Mouse (Mus musculus) lung, adult 2 months (tissue): Measurements from ENCODE around the gene Cdca3. TPM values are rescaled to one million over a fixed set of nuclear protein-coding genes. Genes with fewer than 3 reads are reported as not detected.

ENCODE experiments used
- DNase-seq: peaks from one replicate; pipeline ENCODE4 v3.0.0; 2022
- H3K4me1 ChIP-seq: fragments of 200-500 bp; 2 replicates; pipeline ENCODE4 v1.6.1; 2011; ENCODE audit warnings: low read length; ENCODE audit not compliant: control insufficient read depth, insufficient read depth
- H3K4me3 ChIP-seq: fragments of 200-500 bp; replicated peaks from 2 replicates; pipeline ENCODE3; 2011; ENCODE audit warnings: low read depth, mild to moderate bottlenecking, control low read depth, low read length; ENCODE audit errors: extremely low read depth
- CTCF ChIP-seq: fragments of 200-500 bp; IDR thresholded peaks from 2 replicates; pipeline ENCODE4 v1.5.1; 2011; ENCODE audit warnings: mild to moderate bottlenecking, low read length, control low read depth; ENCODE audit not compliant: insufficient read depth
- POLR2A ChIP-seq: fragments of 200-500 bp; IDR thresholded peaks from 2 replicates; pipeline ENCODE4 v1.6.1; 2011; ENCODE audit warnings: low read depth, mild to moderate bottlenecking, control low read depth, low read length, borderline replicate concordance; ENCODE audit errors: extremely low read depth
- WGBS: fragments of 180-500 bp; shearing (Covaris S2); methylation state at CpG from one replicate; pipeline ENCODE4 v1.1.7; 2018; 5-methylcytosine and 5-hydroxymethylcytosine counted together
- polyA plus RNA-seq: library from polyadenylated mRNA; depleted of rRNA; stranded (reverse); fragments of >200 nt; gene quantifications from 2 replicates; pipeline ENCODE4 v1.2.3, GENCODE M21; 2012

The Cdca3 gene
- polyA plus RNA-seq, 1 experiment = 6.7 TPM

DNA sequence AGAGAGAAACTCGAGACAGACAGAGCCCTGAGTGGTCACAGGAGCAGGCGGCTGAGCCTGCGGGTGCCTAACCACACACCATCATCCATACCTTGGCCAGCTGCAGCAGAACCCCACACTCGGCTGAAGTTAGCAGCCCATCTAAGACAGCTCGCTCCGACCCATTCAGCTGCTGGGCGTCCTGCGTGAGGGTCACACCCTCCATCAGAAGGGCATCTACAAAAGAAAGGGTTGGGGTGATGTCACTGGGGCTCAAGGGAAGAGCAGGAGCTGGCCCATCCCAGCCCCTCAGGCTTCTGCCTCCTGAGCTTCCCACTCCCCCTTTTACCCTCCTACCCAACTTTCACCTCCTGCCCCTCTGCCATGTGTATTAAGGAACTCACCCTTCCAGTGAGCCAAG is 21.2 kb downstream of the Cdca3 start:
- DNase-seq = no peak
- 62% methylated on average over 8 of the region's 8 CpGs for WGBS
- TF ChIP-seq CTCF = no peak
- TF ChIP-seq POLR2A = no peak
- no peaks in the 10 kb centered on the region for H3K4me1 ChIP-seq
- no peak overlapping the region for H3K4me3 ChIP-seq

DNA sequence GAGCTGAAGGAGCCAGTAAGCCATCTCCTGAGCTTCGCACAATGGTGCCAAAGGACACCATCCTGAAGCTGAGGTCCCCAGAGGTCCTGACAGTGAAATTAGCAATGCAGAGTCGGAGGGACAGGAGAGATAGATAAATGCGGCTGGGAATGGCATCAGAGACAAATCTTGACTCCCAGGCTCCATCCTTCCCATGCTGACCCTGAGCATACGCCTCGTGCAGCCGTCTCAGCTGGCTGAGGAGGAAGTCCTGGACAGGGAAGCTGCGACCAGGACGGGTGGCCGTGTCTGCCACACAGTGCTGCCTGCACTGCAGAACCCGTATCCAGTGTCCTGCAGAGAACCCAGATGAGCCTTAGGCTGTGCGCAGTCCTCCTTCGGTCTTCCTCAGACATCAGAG is 25.3 kb downstream of the Cdca3 start:
- no peak for DNase-seq
- 73% methylated on average over 12 of the region's 12 CpGs for WGBS
- Histone ChIP-seq H3K4me3 (no peak overlapping the region), H3K4me1 (no peaks in the 10 kb centered on the region)
- TF ChIP-seq CTCF (no peak), POLR2A (no peak)

DNA sequence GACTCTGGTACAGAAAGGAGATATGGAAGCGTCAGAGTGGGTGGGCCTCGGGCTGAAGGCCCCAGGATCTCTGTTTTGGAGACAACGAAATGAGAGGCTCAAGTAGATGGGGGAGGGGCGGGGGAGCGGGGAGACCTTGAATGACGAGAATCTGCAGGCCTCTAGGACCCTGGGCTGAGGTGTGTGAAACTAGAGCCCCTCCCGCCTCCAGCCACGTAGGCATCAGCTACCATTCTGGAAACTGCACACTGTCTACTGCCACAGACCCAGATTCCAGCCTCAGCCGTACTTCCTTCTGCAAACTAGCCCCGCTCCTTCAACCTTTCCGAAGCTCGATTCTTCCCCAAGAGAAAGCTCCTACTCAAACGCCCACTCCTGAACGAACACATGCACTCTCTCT is 27.0 kb downstream of the Cdca3 start:
- 27% methylated on average over 14 of the region's 14 CpGs for WGBS
- Histone ChIP-seq H3K4me1 (no peaks in the 10 kb centered on the region; the same call in 1 of the 2 replicates), H3K4me3 (no peak overlapping the region)
- DNase-seq = no peak
- TF ChIP-seq POLR2A = no peak
- no peak for TF ChIP-seq CTCF

DNA sequence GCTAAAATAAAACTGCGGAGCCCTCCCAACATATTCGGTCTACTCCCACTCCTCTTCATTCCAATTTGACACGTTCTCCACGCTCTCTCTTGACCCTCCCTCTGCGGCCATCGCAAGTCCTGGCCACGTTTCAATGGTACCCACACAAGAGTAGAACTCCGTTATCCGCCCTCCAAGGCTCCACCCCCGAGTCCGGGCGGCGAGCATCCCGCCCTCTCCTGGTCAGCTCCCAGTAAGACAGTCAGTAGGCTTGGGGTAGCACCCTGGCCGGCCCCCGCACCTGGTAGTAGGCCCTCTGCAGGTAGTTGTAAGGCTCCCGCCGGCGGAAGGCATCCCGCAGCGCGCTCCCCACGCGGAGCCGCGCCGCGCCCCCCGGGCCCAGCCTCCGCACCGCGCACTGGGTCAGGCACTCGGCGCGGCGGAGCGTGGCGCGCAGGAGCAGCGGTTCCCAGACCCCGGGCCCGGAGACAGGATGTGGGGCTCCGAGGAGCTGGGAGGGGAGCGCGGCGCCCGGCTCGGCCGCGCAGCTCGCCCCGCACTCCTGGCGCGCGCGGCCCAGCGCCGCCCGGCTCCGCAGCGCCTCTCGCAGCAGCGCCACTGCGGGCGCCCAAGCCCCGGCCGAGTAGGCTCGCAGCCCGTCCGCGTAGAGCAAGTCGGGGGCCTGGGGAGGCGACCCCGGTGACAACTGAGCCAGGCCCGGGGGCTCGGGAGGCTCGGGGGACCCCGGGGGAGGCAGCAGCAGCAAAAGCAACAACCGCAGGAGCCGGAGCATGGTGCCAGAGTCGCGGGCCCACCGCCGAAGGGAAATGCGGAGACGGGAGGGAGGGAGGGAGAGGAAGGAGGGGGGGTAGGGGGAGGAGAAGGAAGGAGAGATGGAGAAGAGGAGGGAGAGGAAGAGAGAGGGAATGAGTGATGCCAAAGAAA is 27.8 kb downstream of the Cdca3 start, which contains the start of gene P3h3:
Gene P3h3, minus strand, starts transcription at position 837 of the 924 bp plus-strand sequence.
- WGBS = 3% methylated on average over 86 of the region's 86 CpGs
- H3K4me3 ChIP-seq = peak within 1 kb of the TSS; percentile 48
- no peaks in the 10 kb centered on the region; the same call in 1 of the 2 replicates for H3K4me1 ChIP-seq
- TF ChIP-seq CTCF = no peak; the same call in 1 of the 2 replicates
- peak; percentile 35; the same call in 1 of the 2 replicates for TF ChIP-seq POLR2A
- DNase-seq = peak; percentile 67

DNA sequence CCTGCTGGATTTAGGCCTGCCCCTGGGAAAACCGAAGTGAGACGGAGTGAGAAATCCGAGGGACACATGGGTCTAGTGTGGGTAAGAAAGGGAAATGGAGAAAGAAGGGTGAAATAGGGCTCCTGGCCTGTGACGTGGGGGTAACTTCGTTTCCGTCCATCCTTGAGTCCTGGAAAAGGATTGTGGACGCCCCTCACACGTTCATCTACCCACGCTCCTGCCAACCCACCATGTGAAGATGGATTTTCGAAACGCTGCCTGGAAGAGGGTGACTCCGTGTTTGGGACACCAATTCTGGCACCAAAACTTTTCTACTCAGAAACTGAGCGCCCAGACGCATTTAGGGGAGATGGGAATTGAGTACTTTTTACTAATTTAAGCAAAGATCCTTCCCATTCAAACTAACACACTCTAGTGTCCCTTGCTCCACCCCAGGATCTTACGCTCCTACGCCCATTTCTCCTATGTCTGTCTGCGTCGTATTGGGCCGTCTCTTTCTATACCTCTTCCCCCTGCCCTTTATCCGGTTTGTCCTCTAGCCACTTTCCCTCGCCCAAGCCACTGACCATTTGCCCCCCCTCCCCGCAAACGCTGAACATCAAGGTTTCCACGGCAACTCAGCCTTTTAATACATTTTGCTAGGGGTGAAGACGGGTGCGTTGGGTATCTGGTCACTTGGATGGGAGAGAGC is 28.6 kb downstream of the Cdca3 start:
- DNase-seq = no peak
- WGBS = 29% methylated on average over 26 of the region's 26 CpGs
- no peaks in the 10 kb centered on the region; the same call in 1 of the 2 replicates for H3K4me1 ChIP-seq
- TF ChIP-seq CTCF (no peak), POLR2A (no peak)
- peak overlapping the region; percentile 2 for H3K4me3 ChIP-seq

DNA sequence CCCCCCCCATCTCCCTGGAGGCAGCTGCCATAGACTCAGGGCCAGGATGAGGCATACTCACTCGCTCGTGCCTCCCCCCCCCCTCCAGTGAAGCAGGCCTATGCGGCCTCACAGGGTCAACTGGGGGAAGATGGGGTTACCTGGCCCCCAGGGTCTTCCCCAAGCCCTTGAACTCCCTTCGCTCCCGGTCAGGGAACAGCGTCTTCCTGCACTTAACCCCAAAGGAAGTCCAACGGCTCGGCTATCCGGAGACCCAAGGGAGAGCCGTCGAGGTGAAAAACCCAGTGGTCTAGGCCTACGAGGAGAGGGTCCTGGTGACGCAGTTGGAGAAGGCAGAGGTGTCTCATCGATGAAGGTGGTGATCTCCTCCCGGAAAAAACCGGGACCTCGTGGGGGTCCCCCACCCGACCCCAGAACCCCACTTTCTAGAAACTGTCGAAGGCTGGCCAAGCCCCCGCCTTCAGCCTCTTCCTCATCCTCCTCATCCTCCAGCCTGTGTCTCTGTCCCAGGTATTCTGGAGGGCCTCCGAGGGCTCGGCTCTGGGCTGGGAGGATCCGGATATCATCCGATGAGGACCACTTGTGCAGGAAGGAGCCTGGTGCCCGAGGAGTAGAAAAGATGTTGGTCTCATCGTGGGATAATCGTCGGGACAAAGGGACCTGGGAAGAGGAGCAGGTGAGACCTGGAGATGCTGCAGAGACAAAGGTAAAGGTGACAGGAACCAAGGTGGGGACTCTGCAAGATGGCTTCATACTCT is 29.4 kb downstream of the Cdca3 start:
- TF ChIP-seq CTCF = no peak
- no peak for TF ChIP-seq POLR2A
- DNase-seq = no peak
- Histone ChIP-seq H3K4me1 (peaks cover 2% of the 10 kb centered on the region; the same call in 1 of the 2 replicates), H3K4me3 (no peak overlapping the region)
- 67% methylated on average over 28 of the region's 28 CpGs for WGBS

DNA sequence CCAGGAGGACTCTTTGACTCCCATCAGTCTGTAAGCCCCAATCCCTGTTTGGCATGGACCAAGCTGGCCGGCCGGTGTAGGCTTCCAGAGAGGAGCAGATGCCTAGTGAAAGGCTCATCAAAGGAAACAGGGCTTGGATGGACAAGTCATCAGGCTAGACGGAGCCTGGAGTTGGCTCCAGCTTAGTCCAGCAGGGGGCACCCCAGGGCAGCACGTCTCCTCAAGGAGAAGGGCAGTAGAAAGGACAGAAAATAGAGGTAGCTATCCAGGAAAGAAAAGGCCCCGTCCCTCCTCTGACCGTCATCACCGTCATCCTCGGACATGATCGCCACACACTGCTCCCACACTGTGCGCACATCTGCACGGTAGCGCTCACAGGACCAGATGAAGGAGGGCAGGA is 30.4 kb downstream of the Cdca3 start:
- peak; percentile 85 for DNase-seq
- 12% methylated on average over 12 of the region's 12 CpGs for WGBS
- no peak for TF ChIP-seq POLR2A
- peak; percentile 87 for TF ChIP-seq CTCF
- Histone ChIP-seq H3K4me1 (peaks cover 2% of the 10 kb centered on the region; the same call in 1 of the 2 replicates), H3K4me3 (no peak overlapping the region)

DNA sequence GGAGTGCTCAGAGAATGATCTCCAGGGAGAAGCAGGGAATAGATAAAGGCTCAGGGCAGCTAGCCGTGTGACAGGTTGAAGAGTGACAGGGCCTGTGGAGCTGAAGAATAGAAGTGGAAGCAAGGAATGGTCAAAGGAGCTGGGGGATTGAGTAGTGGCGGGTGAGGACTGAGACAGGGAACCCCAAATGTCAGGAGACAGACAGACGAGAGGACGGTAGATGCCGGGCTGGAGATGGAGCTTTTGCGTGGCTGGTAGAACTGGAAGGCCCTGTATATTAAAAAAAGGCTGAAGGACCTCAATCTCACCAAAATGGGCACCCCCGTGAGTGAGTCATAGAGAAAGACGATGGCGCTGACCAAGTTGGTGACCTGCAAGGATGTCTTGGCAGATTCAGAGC is 31.2 kb downstream of the Cdca3 start:
- no peak for DNase-seq
- TF ChIP-seq POLR2A (no peak), CTCF (no peak)
- WGBS = 87% methylated on average over 9 of the region's 9 CpGs
- Histone ChIP-seq H3K4me3 (no peak overlapping the region), H3K4me1 (peaks cover 2% of the 10 kb centered on the region; the same call in 1 of the 2 replicates)

DNA sequence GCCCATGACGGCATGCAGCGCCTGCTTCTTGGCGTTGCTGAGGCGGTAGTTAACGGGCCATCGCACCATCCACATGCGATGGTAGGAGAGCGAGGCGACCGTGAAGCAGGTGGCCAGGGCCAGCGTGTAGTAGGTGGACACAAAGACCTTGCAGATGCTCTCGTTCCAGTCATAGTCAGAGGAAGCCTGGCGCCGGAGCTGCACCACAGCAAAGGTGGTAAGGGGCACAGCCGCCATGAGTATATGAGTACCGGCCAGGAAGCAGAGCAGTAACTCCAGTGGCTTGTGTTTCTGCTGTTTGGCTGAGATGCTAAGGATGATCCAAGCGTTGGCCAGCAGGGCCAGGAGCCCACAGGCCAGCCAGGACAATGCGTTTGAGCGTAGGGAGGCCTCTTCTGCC is 31.9 kb downstream of the Cdca3 start:
- TF ChIP-seq POLR2A (no peak), CTCF (no peak)
- 79% methylated on average over 19 of the region's 19 CpGs for whole genome bisulfite sequencing

More for the DNA sequence above, 31.9 kb downstream of the Cdca3 start:
- H3K4me1 ChIP-seq = peaks cover 2% of the 10 kb centered on the region; the same call in 1 of the 2 replicates
- DNase-seq = no peak
- H3K4me3 ChIP-seq = no peak overlapping the region
